Mouse (Mus musculus) cerebral cortex, adult 2 months (tissue): ENCODE measurements around the gene Fbxl19.

Experiments
- WGBS: fragments of 180-500 bp; shearing (Covaris S2); methylation state at CpG from one replicate; pipeline ENCODE4 v1.1.7; 2018; 5-methylcytosine and 5-hydroxymethylcytosine counted together

Fbxl19 gene

DNA sequence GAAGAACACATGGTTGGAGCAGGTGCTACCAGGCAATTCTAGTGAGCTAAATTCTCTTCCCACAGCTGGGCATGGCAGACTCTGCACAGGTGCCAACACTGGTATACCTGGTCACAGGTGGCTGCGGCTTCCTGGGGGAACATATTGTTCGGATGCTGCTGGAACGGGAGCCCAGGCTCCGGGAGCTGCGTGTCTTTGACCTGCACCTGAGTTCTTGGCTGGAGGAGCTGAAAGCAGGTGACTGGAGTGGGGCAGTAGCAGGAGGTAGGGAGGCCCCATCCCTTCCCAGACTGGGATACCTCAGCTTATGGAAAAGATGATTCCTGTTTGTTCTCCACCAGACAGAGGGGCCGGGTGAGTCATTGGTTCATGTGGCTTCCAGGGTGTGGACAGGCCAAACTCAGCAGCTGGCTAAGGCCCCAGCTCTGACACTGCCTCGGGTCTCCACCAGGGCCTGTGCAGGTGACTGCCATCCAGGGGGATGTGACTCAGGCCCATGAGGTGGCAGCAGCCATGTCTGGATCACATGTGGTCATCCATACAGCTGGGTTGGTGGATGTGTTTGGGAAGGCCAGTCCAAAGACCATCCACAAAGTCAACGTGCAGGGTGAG, 56.8 kb downstream of the Fbxl19 start:
- 77% methylated on average over 8 of the region's 8 CpGs for WGBS

DNA sequence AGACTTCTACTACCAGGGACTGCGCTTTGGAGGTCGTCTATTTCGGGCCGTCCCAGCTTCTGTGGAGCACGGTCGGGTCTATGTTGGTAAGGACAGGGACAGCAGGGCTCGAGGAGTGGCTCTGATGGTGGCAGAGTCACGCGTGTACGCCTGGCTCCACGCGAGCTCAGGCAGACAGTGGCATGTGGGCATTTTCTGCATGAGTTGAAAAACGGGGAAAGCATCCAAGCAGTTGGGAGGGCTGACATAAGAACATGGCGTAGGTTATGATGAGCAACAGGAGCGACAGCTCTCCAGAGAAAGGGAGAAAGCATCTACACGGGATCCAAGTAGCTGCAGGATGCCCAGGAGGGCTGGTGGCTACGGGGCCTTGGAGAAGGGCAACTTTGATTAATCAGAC, 58.0 kb downstream of the Fbxl19 start:
- 64% methylated on average over 17 of the region's 17 CpGs for WGBS

DNA sequence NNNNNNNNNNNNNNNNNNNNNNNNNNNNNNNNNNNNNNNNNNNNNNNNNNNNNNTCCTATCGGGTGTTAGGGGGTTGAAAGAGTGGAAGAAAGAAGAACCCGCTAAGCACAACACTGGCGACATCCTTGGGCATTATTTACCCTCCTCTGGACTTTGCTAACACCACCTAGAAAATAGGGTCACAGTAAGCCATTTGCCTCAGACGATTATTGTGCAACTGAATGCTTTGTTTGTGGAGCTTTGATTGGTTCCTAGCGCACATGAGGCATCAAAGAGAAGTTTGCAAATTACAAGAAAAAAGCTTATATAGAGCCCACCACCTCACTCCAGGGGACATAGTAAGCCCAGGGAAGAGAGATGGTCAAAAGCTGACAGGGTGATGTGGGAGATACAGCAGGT, 64.5 kb downstream of the Fbxl19 start:
- WGBS: 59% methylated on average over 5 of the region's 5 CpGs

DNA sequence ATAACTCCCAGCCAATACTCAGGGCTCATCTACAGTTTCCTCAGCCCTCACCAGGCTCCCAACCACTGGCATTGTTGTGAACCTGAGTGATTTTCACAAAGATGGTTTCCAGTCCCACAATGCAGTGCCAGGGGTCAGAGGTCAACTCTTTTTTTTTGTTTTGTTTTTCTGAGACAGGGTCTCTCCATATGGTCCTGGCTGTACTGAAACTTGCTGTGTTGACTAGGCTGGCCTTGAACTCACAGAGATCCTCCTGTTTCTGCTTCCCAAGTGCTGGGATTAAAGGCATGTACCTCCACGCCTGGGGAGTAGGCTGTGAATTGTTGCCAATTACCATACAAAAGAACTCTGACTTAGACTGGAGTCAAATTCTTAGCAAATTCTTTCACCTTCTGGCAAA, 65.5 kb downstream of the Fbxl19 start:
- 88% methylated on average over 1 of the region's 1 CpGs for WGBS

DNA sequence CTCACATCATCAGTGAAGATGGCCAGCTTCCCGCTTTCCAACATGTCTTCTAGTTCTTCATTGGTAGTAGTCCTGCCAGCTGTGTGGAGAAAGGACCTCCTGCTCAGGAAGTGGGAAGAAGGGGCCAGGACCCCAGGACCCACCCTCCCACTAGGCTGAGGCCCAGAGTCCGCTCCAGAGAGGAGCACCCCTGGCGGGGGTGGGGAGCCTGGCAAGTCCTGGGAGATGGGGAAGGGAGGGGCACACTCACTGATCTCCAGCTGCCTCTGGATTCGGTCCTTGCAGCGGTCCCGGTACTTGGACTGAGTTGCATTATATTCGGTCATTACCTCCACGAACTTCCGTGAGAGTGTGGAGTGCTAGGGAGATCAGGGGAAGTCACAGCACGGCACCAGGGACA, 66.3 kb downstream of the Fbxl19 start:
- WGBS: 86% methylated on average over 10 of the region's 10 CpGs

DNA sequence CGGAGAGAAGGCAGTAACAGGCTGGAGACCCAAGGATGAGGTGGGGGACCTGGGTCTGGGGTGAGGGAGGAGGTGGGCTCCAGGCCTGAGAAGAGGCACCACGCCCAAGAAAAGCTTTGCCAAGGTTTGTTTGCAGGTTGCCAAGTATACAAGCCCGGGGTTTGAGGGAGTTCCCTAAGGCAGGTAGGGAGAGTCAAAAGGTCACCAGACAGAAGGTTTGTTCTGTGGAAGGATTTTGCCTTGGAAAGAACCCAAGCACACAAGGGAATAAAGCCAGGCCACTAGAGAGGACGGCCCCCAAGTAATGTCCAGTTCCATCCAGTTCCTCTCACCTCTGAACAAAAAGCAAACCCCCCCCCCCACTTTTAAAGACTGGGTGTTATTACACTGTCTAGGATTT, 66.9 kb downstream of the Fbxl19 start:
- 84% methylated on average over 4 of the region's 4 CpGs for WGBS

DNA sequence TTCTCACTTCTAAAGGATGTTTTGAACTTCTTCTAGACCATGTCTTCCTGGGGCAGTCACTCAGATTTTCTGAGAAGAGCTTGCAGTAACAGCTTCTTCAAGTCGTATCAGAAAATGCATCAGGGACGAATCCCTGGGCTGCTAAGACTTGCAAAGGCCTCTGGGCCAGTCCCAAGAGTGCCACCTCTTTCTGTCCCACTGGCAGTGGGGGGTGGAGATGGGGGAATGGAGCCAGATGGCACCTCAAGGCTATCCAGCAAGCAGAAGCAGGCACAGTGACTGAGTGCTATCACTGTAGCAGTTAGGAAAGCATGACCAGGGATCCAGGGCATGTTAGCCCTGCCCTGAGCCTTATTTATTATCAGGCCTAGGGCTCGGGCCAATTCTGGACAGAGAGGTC, 67.9 kb downstream of the Fbxl19 start:
- WGBS: 86% methylated on average over 3 of the region's 3 CpGs

DNA sequence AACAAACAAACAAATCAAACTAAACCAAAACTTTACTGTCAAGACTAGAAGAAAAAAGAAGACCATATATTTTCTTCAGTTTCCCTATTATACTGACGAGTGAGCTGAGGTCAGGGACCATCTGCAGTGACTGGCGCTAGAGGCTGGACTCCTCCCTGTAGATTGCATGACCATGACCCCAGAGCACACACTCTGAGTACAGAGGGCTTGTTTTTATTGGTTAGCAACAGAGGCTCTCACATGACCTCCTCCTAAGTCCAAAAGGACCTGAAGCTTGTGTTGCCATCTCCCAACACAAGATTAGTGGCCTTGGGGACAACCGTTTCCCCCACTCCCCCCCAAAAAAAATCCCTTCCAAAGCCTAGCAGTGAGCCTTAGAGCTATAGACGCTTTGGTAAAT, 69.5 kb downstream of the Fbxl19 start:
- WGBS: 39% methylated on average over 4 of the region's 4 CpGs

DNA sequence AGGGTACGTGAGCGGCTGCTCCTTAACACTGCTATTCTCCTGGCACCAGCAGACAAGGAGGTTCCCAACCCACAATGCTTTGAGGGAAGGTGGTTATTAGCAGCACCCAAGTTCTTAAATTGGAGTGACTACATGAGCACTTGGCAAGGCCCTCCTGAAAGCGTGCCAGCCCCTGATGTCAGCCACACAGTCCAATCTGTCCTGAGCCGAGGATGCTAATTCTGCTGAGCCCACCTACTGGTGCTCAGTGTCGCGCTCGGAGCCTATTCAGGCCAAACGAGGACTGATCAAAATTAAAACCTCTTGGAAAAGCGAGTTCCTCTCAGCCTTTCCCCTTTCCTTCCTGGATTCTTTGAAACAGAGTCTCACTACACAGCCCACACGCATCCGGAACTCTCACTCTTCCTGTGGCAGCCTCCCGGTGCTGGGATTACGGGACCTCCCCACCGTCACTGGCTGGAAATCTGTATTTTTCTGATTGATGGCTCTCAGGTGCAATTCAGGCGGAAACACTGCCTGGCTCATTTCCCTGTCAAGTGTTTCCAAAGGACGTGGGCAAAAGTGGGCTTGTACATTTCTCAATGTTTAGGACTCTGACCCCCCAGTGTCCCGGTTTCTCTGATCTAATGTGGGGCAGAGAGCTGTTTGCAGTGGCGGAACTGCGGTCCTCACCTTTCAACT, 70.0 kb downstream of the Fbxl19 start:
- WGBS: 31% methylated on average over 19 of the region's 19 CpGs

DNA sequence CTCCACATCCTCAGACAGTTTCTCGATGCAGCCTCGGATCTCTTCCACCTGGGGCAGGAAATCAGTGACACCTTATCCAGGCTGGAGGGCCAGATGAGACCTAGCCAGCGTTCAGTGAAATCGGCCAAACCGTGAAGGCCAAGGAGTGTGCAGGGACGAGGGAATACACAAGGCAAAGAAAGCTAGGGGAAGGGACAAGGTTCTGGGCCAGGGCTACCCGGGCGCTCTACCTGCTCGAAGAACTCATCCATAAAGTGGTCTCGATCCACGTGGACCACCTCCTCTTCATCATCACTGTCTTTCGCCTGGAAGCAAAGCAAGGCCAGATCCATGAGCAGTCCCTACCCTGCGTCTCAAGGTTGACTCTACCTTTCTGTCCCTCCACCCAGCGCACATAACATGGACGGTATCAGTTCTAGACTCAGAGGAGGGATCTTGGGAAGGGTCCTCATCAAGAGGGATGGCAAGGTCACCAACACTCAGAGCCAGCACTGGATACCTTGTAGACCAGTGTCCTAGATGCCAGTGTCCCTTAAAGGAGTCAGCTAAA, 70.8 kb downstream of the Fbxl19 start:
- WGBS: 79% methylated on average over 15 of the region's 15 CpGs

DNA sequence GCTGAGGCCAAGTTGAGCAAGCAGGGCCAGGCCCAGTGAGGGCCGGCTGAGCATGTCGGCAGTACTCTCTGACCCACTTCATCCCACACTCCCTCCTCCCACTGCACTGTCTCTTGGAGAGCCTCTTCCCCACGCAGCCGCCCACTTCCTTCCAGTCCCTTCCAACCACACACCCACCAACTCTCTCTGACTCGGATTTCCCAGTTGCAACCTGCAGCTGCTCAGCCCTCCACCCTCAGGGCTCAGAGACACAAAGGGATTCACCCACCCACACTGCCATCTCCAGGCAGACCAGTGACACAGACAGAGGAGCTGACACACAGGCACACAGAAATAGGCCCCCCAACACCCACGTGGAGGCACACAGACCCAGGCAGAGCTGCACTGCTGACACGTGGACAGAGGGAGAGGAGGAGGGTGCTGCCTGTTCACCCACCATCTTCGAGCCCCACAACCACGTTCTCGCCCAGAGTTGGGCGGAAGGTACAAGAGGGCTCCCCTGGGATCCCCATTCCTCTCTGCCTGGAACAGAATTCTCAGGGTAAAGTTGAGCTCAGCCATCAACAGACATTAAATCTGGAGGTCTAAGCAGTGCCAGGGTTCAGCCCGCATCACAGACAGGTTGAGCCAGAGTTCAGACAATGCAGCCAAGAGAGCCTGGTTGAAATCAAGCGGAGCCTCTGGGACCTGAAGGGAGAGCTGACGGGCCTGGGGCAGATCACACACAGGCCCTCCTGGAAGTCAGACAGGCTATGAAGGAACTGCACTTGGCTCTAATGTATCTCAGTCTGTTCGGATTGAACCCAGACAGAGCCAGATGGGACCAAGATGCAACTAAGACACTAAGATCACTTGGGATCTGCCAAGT, 71.8 kb downstream of the Fbxl19 start:
- 22% methylated on average over 15 of the region's 15 CpGs for WGBS

DNA sequence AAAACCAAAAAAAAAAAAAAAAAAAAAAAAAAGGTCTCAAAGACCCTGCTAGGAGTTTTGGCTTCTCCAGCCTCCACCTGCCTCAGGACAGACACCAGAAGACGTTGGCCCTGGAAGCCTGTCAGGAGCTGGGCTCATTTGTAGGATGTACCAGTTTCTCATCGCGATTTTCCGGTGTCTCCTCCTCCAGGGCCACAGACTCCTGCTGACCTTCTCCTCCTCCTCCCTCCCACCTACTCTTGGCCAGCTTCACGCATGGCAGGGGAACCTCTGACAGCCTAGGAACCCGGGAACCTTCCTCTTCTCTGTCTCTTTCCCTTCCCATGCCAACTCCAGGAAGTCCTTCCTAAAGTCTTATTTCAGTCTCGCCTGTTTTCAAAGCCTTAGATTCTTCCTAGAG, 72.7 kb downstream of the Fbxl19 start:
- WGBS: 66% methylated on average over 7 of the region's 7 CpGs

DNA sequence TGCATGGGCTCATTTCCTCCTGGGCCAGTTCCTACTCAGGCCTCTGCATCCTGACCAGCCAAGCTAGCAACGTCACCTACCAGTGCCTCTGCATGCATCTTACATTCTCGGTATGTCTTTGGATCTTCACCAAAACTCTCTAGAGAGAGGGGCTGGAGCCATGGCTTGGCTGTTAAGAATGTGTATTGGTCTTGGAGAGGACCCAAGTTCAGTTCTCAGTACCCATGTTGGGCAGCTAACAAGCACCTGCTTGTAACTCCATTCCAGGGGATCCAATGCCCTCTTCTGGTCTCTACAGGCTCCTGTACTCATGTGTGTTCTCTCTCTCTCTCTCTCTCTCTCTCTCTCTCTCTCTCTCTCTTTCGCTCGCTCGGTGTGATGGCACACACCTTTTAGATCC, 73.4 kb downstream of the Fbxl19 start:
- 67% methylated on average over 5 of the region's 5 CpGs for WGBS
